Mouse (Mus musculus): ENCODE results near the gene Rftn2.

DNA sequence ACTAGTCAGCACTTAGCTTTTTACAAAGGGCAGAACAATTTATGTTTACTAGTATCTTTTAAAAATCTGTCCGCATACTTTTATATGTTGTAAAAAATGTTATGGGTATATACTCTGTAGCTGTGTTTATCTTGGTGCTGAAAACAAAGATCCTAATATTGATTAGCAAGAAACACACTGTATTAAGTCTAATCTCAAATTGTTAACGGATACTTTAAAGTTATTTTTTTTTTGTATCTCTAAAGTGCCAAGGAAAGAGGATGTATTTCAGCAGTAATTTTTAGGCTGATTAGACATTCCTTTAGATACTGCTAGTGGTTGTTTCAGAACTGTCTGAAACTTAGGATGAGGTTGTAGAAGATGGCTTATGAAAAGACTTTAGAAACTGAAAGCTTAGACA lies 19.8 kb upstream of the Rftn2 start:
- TF ChIP-seq POLR2A (IDR thresholded peaks at IDR 0.05; ENCODE audit: low read depth, low read length) (no peak), CTCF (IDR thresholded peaks at IDR 0.05; ENCODE audit: extremely low read depth, insufficient read depth, insufficient read length, insufficient replicate concordance) (no peak)
